Comparison of ENCODE assay signal across 13 mouse cellular contexts in the genomic region with DNA sequence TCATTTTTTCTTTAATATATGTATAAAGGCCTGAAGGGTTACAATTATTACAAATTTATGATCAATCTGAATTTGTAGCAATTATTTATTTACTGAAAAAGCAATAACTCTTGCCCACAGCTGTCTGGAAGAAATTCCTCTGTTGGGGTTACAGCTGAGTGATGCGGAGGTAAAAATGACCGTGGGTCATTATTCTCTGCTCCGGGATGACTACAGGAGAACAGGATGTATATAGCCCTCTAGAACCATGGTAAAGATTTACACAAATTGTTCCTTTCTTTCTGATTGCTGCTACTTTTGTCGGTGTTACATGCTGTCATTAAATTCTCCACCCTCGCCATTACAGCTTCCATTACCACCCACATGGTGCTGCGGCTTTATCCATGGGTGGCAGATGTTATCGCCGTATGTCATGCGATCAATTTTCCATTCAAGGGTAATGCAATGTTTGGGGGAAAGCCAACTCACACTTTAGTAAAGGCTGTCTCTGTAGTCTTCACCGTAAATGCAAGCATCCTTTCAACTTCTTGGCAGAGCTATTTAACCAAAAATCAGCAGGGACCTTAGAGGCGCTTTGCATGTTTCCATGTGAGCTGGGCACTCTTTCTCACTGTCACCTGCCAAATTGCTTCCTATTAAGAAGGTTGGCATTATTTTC. TPM values are rescaled to one million over a fixed set of nuclear protein-coding genes. Genes with fewer than 3 reads are reported as not detected.
DNase-seq lines count a peak whose midpoint lies in the region; ATAC-seq and TF ChIP-seq lines count a peak whose summit lies in the region.
"Had no signal": no experiment of that assay in that cellular context is flagged by ENCODE, and none has a peak within 500 bp of the region (broad histone marks: within the 10 kb centered on the region; RNA-seq: fewer than 3 reads in every experiment).

No protein-coding gene starts in this region.

- intact Hi-C loops in left cerebral cortex, postnatal 4 days (cut with DNase I) = no loop called here

- peak; percentile 66 for ATAC-seq in hindbrain, postnatal 0 days
- no peak for ATAC-seq in midbrain, postnatal 0 days (ENCODE audit: low FRiP score)
- ATAC-seq in erythroid progenitor cell, adult 5-6 weeks (replicated peaks; ENCODE audit: low FRiP score, poor library complexity, severe bottlenecking) = no peak
- ATAC-seq: intestine, embryonic 15.5 days had no signal

- no peak overlapping the region for H3K4me3 ChIP-seq in hindbrain, postnatal 0 days (ENCODE audit: low read length)
- H3K4me3 ChIP-seq in midbrain, postnatal 0 days (ENCODE audit: low read depth, low read length) = no peak overlapping the region
- H3K4me3 ChIP-seq: intestine, embryonic 15.5 days; myocyte had no signal

- H3K4me1 ChIP-seq in hindbrain, postnatal 0 days (ENCODE audit: insufficient read depth, low read length) = no peaks in the 10 kb centered on the region
- H3K4me1 ChIP-seq in midbrain, postnatal 0 days (ENCODE audit: insufficient read depth, low read length) = no peaks in the 10 kb centered on the region
- H3K4me1 ChIP-seq: intestine, embryonic 15.5 days had no signal

- H3K4me2 ChIP-seq in hindbrain, postnatal 0 days (ENCODE audit: low read depth, low read length) = peak overlapping the region; percentile 45
- H3K4me2 ChIP-seq in midbrain, postnatal 0 days (ENCODE audit: low read depth, low read length, poor library complexity, severe bottlenecking) = no peak overlapping the region
- H3K4me2 ChIP-seq: intestine, embryonic 15.5 days had no signal

- no peaks in the 10 kb centered on the region for H3K9me3 ChIP-seq in hindbrain, postnatal 0 days (ENCODE audit: low read length)
- H3K9me3 ChIP-seq in midbrain, postnatal 0 days (ENCODE audit: low read length) = no peaks in the 10 kb centered on the region
- H3K9me3 ChIP-seq: intestine, embryonic 15.5 days had no signal

- 40% methylated on average over 11 of the region's 11 CpGs for WGBS in hindbrain, postnatal 0 days
- WGBS in midbrain, postnatal 0 days = 64% methylated on average over 11 of the region's 11 CpGs

- no peak for TF ChIP-seq CTCF in hindbrain, postnatal 0 days (IDR thresholded peaks at IDR 0.05; ENCODE audit: low read depth)
- no peak for TF ChIP-seq CTCF in midbrain, postnatal 0 days (IDR thresholded peaks at IDR 0.05)

- no peak overlapping the region for H3K9ac ChIP-seq in hindbrain, postnatal 0 days (replicated peaks; ENCODE audit: low read length)
- no peak overlapping the region for H3K9ac ChIP-seq in midbrain, postnatal 0 days (replicated peaks; ENCODE audit: low read length, poor library complexity, severe bottlenecking)
- H3K9ac ChIP-seq: intestine, embryonic 15.5 days had no signal

- peak; percentile 50 for DNase-seq in left cerebral cortex, postnatal 4 days
- DNase-seq in left cerebral cortex, adult 8-10 months (ENCODE audit: low spot score in 2 of 2) = no peak
- peak; percentile 79 for DNase-seq in brain, adult 2 months (ENCODE audit: low read depth, low spot score)
- peak; percentile 69 for DNase-seq in hindbrain, postnatal 0 days (ENCODE audit: low spot score)
- peak; percentile 71 for DNase-seq in midbrain, postnatal 0 days (ENCODE audit: low spot score)
- DNase-seq in ovary, adult 18-20 months (ENCODE audit: low spot score) = no peak
- DNase-seq: lung, postnatal 4 days; right cerebral cortex, postnatal 25 days had no signal

- H3K36me3 ChIP-seq in hindbrain, postnatal 0 days (ENCODE audit: insufficient read depth, low read length) = no peaks in the 10 kb centered on the region
- H3K36me3 ChIP-seq in midbrain, postnatal 0 days (ENCODE audit: insufficient read depth, low read length) = no peaks in the 10 kb centered on the region
- H3K36me3 ChIP-seq: G1E; intestine, embryonic 15.5 days had no signal

- H3K27ac ChIP-seq in hindbrain, postnatal 0 days = no peak overlapping the region
- no peak overlapping the region for H3K27ac ChIP-seq in midbrain, postnatal 0 days (ENCODE audit: low read depth, low read length)
- H3K27ac ChIP-seq: intestine, embryonic 15.5 days had no signal

- no peaks in the 10 kb centered on the region for H3K27me3 ChIP-seq in hindbrain, postnatal 0 days (ENCODE audit: insufficient read depth, low read length)
- no peaks in the 10 kb centered on the region for H3K27me3 ChIP-seq in midbrain, postnatal 0 days (ENCODE audit: insufficient read depth, low read length)
- H3K27me3 ChIP-seq: intestine, embryonic 15.5 days had no signal

RNA-seq across cellular contexts. Expression of gene Csrnp3, which starts 12.7 kb away (rescaled TPM):
- 100 to 1,000 TPM; 138 to 149 TPM for total RNA-seq in left cerebral cortex, postnatal 4 days (2021)
- 100 to 1,000 TPM in 2 of 4 experiments, 10 to 100 TPM in 2; 81.1 to 111 (median 93.9) TPM for total RNA-seq in left cerebral cortex, adult 8-10 months (2022)
- 50.0 and 56.5 TPM in 2 replicates for total RNA-seq in hindbrain, postnatal 0 days (2014; rRNA removed)
- 32.6 and 35.5 TPM in 2 replicates for polyA plus RNA-seq in hindbrain, postnatal 0 days (2015; fragmentation: Nextera tagmentation; extraction: Ambion mirVana)
- total RNA-seq in midbrain, postnatal 0 days (2014; rRNA removed) = 97.1 and 118 TPM in 2 replicates
- 35.6 and 46.5 TPM in 2 replicates for polyA plus RNA-seq in midbrain, postnatal 0 days (2015; fragmentation: Nextera tagmentation; extraction: Ambion mirVana)
- total RNA-seq in erythroid progenitor cell, adult 5-6 weeks (2015; ENCODE audit: low replicate concordance) = not detected in 2 replicates
- not detected in 2 replicates for total RNA-seq in erythroid progenitor cell, adult 5-6 weeks (2017; ENCODE audit: low replicate concordance)
- total RNA-seq: liver, adult 2 months had no signal
- polyA plus RNA-seq: G1E; liver, adult 2 months had no signal

Comparison
In these comparisons a context has a peak if more than half of its experiments do, and no peak if none do; other contexts are left out.
1. DNase-seq: peak in left cerebral cortex, postnatal 4 days (single experiment), brain, adult 2 months (single experiment), hindbrain, postnatal 0 days (single experiment) and midbrain, postnatal 0 days (single experiment); none in left cerebral cortex, adult 8-10 months (0 of 2) and ovary, adult 18-20 months (single experiment).
2. RNA of gene Csrnp3, which starts 12.7 kb away (total RNA-seq): 138 to 149 TPM in left cerebral cortex, postnatal 4 days, 81.1 to 111 TPM in left cerebral cortex, adult 8-10 months, 97.1 to 118 TPM in midbrain, postnatal 0 days and 50.0 to 56.5 TPM in hindbrain, postnatal 0 days; not detected in erythroid progenitor cell, adult 5-6 weeks; every median in the first group is over 10 times any median in the second.